Mouse (Mus musculus) c-Kit-negative CD71-positive TER-119-positive erythroid progenitor cells, embryonic 14.5 days (primary cell): Measurements from ENCODE around the gene Tmem151b.

Experiments used
- DNase-seq: peaks from one replicate; pipeline ENCODE4 v3.0.0-alpha.2; 2013; ENCODE audit warnings: low read depth, low spot score

The Tmem151b gene

GRCm38 (mm10) chr17:45545278-45545961 is 4.1 kb downstream of the Tmem151b start:
- DNase-seq: no peak

GRCm38 (mm10) chr17:45544873-45545277 is 4.6 kb downstream of the Tmem151b start:
- DNase-seq: no peak

GRCm38 (mm10) chr17:45544001-45544872 is 5.2 kb downstream of the Tmem151b start:
- no peak for DNase-seq

GRCm38 (mm10) chr17:45543115-45543514 is 6.4 kb downstream of the Tmem151b start:
- DNase-seq: no peak

- DNase-seq: no peak
Measured at GRCm38 (mm10) chr17:45542705-45543104, 6.8 kb downstream of the Tmem151b start.

- DNase-seq: no peak
Measured at GRCm38 (mm10) chr17:45542129-45542528, 7.3 kb downstream of the Tmem151b start.

GRCm38 (mm10) chr17:45539664-45540063 is 9.8 kb downstream of the Tmem151b start:
- no peak for DNase-seq

- no peak for DNase-seq
Measured at GRCm38 (mm10) chr17:45538394-45538793, 11.1 kb downstream of the Tmem151b start.

- DNase-seq: no peak
Measured at GRCm38 (mm10) chr17:45536264-45536663, 13.2 kb downstream of the Tmem151b start.

GRCm38 (mm10) chr17:45532896-45533295 is 16.6 kb downstream of the Tmem151b start:
- DNase-seq: no peak

- no peak for DNase-seq
Measured at GRCm38 (mm10) chr17:45530346-45530782, 19.1 kb downstream of the Tmem151b start.

GRCm38 (mm10) chr17:45526571-45526970 is 22.9 kb downstream of the Tmem151b start:
- DNase-seq: no peak

GRCm38 (mm10) chr17:45524961-45525360 is 24.5 kb downstream of the Tmem151b start:
- no peak for DNase-seq

- no peak for DNase-seq
Measured at GRCm38 (mm10) chr17:45523263-45523662, 26.2 kb downstream of the Tmem151b start, which contains the start of gene Tcte1. Gene Tcte1 (plus strand): TSS chr17:45523434.

- DNase-seq: no peak
Measured at GRCm38 (mm10) chr17:45520136-45520535, 29.3 kb downstream of the Tmem151b start.

- no peak for DNase-seq
Measured at GRCm38 (mm10) chr17:45518766-45519475, 30.6 kb downstream of the Tmem151b start.

GRCm38 (mm10) chr17:45517549-45518215 is 31.8 kb downstream of the Tmem151b start:
- DNase-seq: no peak

- DNase-seq: no peak
Measured at GRCm38 (mm10) chr17:45517135-45517534, 32.3 kb downstream of the Tmem151b start.

- DNase-seq: peak; percentile 48
Measured at GRCm38 (mm10) chr17:45516488-45516887, 33.0 kb downstream of the Tmem151b start.

- DNase-seq: no peak
Measured at GRCm38 (mm10) chr17:45515806-45516205, 33.7 kb downstream of the Tmem151b start.

GRCm38 (mm10) chr17:45515204-45515726 is 34.2 kb downstream of the Tmem151b start:
- DNase-seq: no peak
